16 mouse cellular contexts compared by ENCODE assay signal in the genomic region with DNA sequence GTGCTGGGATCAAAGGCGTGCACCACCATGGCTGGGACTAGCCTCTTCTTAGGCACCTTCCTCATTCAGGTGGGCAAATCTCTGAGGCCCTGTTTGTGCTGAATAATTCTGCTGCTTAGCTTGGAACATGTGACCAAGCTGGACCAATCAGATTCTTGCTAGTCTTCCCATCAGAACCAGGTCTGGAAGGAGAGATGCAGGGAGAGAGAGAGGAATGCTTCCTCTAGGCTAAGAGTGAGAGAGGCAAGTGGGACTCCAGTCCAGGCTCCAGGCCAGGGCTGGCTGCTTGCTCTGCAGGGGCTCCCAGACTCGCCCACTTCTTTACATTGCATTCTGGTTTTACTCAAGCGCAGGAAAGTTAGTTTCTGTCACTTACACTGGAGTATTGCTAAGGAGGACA. TPM values are rescaled to one million over a fixed set of nuclear protein-coding genes. Genes with fewer than 3 reads are reported as not detected.
A peak's percentile ranks its signal among the peaks of the same experiment; 100 is the strongest.
DNase-seq lines count a peak whose midpoint lies in the region; ATAC-seq and TF ChIP-seq lines count a peak whose summit lies in the region.
"Had no signal": no experiment of that assay in that cellular context is flagged by ENCODE, and none has a peak within 500 bp of the region (broad histone marks: within the 10 kb centered on the region; RNA-seq: fewer than 3 reads in every experiment).

No protein-coding gene starts in this region.

- TF ChIP-seq CTCF in brain, embryonic 14.5 days (IDR thresholded peaks at IDR 0.05; ENCODE audit: borderline replicate concordance, extremely low read depth, insufficient read depth, insufficient read length) = no peak

- H3K9me3 ChIP-seq in forebrain, embryonic 12.5 days = no peaks in the 10 kb centered on the region
- H3K9me3 ChIP-seq: embryonic facial prominence, embryonic 12.5 days had no signal

- peaks cover 29% of the 10 kb centered on the region for H3K4me1 ChIP-seq in forebrain, embryonic 12.5 days

- H3K27me3 ChIP-seq in myocyte (ENCODE audit: control insufficient read depth, insufficient read depth, insufficient read length) = no peaks in the 10 kb centered on the region
- H3K27me3 ChIP-seq in forebrain, embryonic 12.5 days = peaks cover 3% of the 10 kb centered on the region; the same call in 1 of the 2 replicates
- H3K27me3 ChIP-seq: embryonic facial prominence, embryonic 12.5 days had no signal

- DNase-seq in cerebellum, postnatal 10 days = peak; percentile 40 to 41
- DNase-seq in cerebellum, adult 8-10 months = no peak
- DNase-seq in lung, postnatal 36 days = peak; percentile 11
- no peak for DNase-seq in lung, postnatal 14 days
- DNase-seq in brain, embryonic 14.5 days (ENCODE audit: low read depth) = peak; percentile 70
- no peak for DNase-seq in cerebellum, adult 11 months
- DNase-seq: cerebellum, adult 18-20 months; gastrocnemius, postnatal 14 days; heart, postnatal 4 days; kidney, postnatal 25 days; thymus, postnatal 14 days had no signal

- H3K4me2 ChIP-seq in myocyte (ENCODE audit: low read depth) = no peak overlapping the region
- no peak overlapping the region for H3K4me2 ChIP-seq in forebrain, embryonic 12.5 days
- H3K4me2 ChIP-seq: embryonic facial prominence, embryonic 12.5 days; heart, embryonic 11.5 days had no signal

- no peaks in the 10 kb centered on the region for H3K36me3 ChIP-seq in myocyte (ENCODE audit: control insufficient read depth, insufficient read depth)
- H3K36me3 ChIP-seq in forebrain, embryonic 12.5 days (replicated peaks) = no peaks in the 10 kb centered on the region
- H3K36me3 ChIP-seq: embryonic facial prominence, embryonic 12.5 days had no signal

- no peak overlapping the region for H3ac ChIP-seq in myocyte (ENCODE audit: control insufficient read depth, insufficient read length)

- no peak overlapping the region for H3K9ac ChIP-seq in forebrain, embryonic 12.5 days
- H3K9ac ChIP-seq: embryonic facial prominence, embryonic 12.5 days had no signal

- H3K4me3 ChIP-seq in myocyte = no peak overlapping the region
- no peak overlapping the region for H3K4me3 ChIP-seq in forebrain, embryonic 12.5 days (replicated peaks)
- H3K4me3 ChIP-seq: embryonic facial prominence, embryonic 12.5 days had no signal

- WGBS in forebrain, embryonic 12.5 days = 60% methylated on average over 3 of the region's 3 CpGs

- no peaks in the 10 kb centered on the region for H3K79me2 ChIP-seq in myocyte (ENCODE audit: control insufficient read depth, insufficient read depth)

- ATAC-seq in forebrain, embryonic 12.5 days (ENCODE audit: low FRiP score) = no peak
- ATAC-seq: intestine, postnatal 0 days had no signal

- TF ChIP-seq POLR2A in brain, embryonic 14.5 days (IDR thresholded peaks at IDR 0.05; ENCODE audit: borderline replicate concordance, extremely low read depth, insufficient read depth, insufficient read length, poor library complexity, severe bottlenecking) = no peak
- no peak for TF ChIP-seq POLR2A in myocyte (IDR thresholded peaks at IDR 0.05; ENCODE audit: insufficient read length, low read depth)

- H3K27ac ChIP-seq in forebrain, embryonic 12.5 days = no peak overlapping the region
- H3K27ac ChIP-seq: embryonic facial prominence, embryonic 12.5 days had no signal

TF ChIP-seq in myocyte, 11 proteins besides CTCF, POLR2A, EP300 and RAD21:
- TF ChIP-seq REST (IDR thresholded peaks at IDR 0.05; ENCODE audit: insufficient read depth, insufficient read length) (no peak), CEBPB (IDR thresholded peaks at IDR 0.05; ENCODE audit: insufficient read depth, poor library complexity, severe bottlenecking) (no peak), TCF3 (IDR thresholded peaks at IDR 0.05; ENCODE audit: insufficient read length, low read depth) (no peak), MYOG (IDR thresholded peaks at IDR 0.05; ENCODE audit: control insufficient read depth in 1 of 3, insufficient read depth in 1 of 3, insufficient read length in 2 of 3, low read depth in 2 of 3) (no peak), USF1 (IDR thresholded peaks at IDR 0.05; ENCODE audit: low read depth) (peak; percentile 82)

RNA-seq across cellular contexts. Expression of a gene that starts 47.1 kb away (rescaled TPM):
- polyA plus RNA-seq in brain, embryonic 14.5 days (2012; rRNA removed) = 15.0 and 25.5 TPM in 2 replicates
- 25.5 TPM for polyA plus RNA-seq in myocyte (2012; fragmentation: generic; extraction: Trizol)
- polyA plus RNA-seq in forebrain, embryonic 12.5 days (2016; fragmentation: Nextera tagmentation; extraction: Ambion mirVana) = 23.1 and 23.6 TPM in 2 replicates

Comparison
In these comparisons a context has a peak if more than half of its experiments do, and no peak if none do; other contexts are left out.
1. DNase-seq: peak in cerebellum, postnatal 10 days (2 of 2), lung, postnatal 36 days (single experiment) and brain, embryonic 14.5 days (single experiment); none in cerebellum, adult 8-10 months (single experiment), lung, postnatal 14 days (single experiment) and cerebellum, adult 11 months (single experiment).